Mouse (Mus musculus) cerebellum, postnatal 25 days (tissue): ENCODE measurements around the gene Gdf2.

Experiments
- DNase-seq, 2 experiments: peaks; one replicate each; pipeline ENCODE4 v3.0.0; 2021; ENCODE audit warnings: mixed read lengths in 2 of 2

Gene Gdf2

GRCm38 (mm10) chr14:33958186-33958585, 17.3 kb downstream of the Gdf2 start:
- peak in 1 of 2 experiments; percentile 41 for DNase-seq

- no peak for DNase-seq
These were observed 18.0 kb downstream of the Gdf2 start for GRCm38 (mm10) chr14:33958841-33959240.

GRCm38 (mm10) chr14:33959341-33959740, 18.5 kb downstream of the Gdf2 start:
- DNase-seq, result peak; percentile 69 to 82

- no peak for DNase-seq
These were observed 24.8 kb downstream of the Gdf2 start for GRCm38 (mm10) chr14:33965675-33966074.

- DNase-seq, result peak in 1 of 2 experiments; percentile 58
These were observed 31.8 kb downstream of the Gdf2 start for GRCm38 (mm10) chr14:33972679-33973078.

- DNase-seq, result no peak
These were observed 33.9 kb downstream of the Gdf2 start for GRCm38 (mm10) chr14:33974752-33975151.

GRCm38 (mm10) chr14:33977748-33978147, 36.9 kb downstream of the Gdf2 start:
- no peak for DNase-seq

GRCm38 (mm10) chr14:33978604-33979059, 37.8 kb downstream of the Gdf2 start, which contains the start of gene Zfp488:
Gene Zfp488 (minus strand): TSS chr14:33978764.
- DNase-seq, result peak in 1 of 2 experiments; percentile 41

GRCm38 (mm10) chr14:33989201-33989600, 48.4 kb downstream of the Gdf2 start:
- no peak for DNase-seq

GRCm38 (mm10) chr14:33991971-33992370, 51.1 kb downstream of the Gdf2 start:
- DNase-seq, result peak; percentile 82 to 89

GRCm38 (mm10) chr14:33993051-33993450, 52.2 kb downstream of the Gdf2 start:
- no peak for DNase-seq

- no peak for DNase-seq
These were observed 52.9 kb downstream of the Gdf2 start for GRCm38 (mm10) chr14:33993521-33994289.
